Mouse (Mus musculus): ENCODE results near the gene Ubald2. TPM values are rescaled to one million over a fixed set of nuclear protein-coding genes. Genes with fewer than 3 reads are reported as not detected.

Gene Ubald2
- polyA plus RNA-seq, 1 experiment from 2014 or later: 60.2 TPM

DNA sequence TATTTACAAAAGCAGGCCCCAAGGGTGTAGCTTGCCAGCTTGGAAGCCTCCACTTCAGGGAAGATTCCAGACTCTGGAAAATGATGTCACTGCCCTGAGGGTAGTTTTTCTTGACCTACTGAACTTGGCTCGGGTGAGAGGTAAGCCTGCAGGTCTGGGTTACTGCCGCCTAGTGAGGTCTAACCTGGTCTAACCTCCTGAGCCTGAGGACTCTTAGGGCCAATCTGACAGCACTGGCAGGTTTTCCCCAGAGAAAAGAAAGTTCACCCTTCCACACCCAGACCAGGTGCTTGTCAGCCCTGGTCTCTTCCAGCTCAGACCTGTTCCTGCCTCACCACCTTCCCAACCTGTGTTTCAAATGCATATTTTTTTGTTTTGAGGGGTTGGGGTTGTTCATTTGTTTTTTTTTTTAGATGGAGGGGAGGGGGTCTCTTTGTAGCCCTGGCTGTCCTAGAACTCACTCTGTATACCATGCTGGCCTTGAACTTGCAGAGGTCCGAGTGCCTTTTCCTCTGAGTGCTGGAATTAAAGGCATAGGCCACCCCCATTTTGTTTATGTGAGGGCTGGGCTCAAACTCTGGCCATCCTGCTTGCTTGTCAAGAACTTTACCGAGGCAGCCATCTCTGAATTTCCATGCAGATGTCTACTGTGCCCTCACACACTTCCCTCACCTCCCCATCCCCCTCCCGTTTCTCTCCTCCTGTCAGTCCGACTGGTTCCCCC is 6.9 kb upstream of the Ubald2 start:
- no peak for ATAC-seq
- WGBS: 74% methylated on average over 6 of the region's 6 CpGs
- no peak for TF ChIP-seq CTCF (IDR thresholded peaks at IDR 0.05; ENCODE audit: low read depth)
- Histone ChIP-seq H3K4me1 (replicated peaks; ENCODE audit: control insufficient read depth, insufficient read depth, low read length) (peaks cover 5% of the 10 kb centered on the region; the same call in 1 of the 2 replicates), H3K27ac (ENCODE audit: low read depth, low read length) (peak overlapping the region; percentile 96; the same call in 1 of the 2 replicates), H3K27me3 (replicated peaks; ENCODE audit: control insufficient read depth, insufficient read depth, low read length) (no peaks in the 10 kb centered on the region), H3K4me2 (replicated peaks; ENCODE audit: low read depth) (no peak overlapping the region), H3K36me3 (ENCODE audit: control insufficient read depth, insufficient read depth) (no peaks in the 10 kb centered on the region), H3K4me3 (ENCODE audit: low read depth, low read length) (no peak overlapping the region), H3K9ac (ENCODE audit: low read depth, low read length) (no peak overlapping the region), H3K9me3 (ENCODE audit: control insufficient read depth) (no peaks in the 10 kb centered on the region)

- H3K4me3 ChIP-seq (ENCODE audit: low read depth, low read length): no peak overlapping the region
- H3K9me3 ChIP-seq (ENCODE audit: control insufficient read depth): no peaks in the 10 kb centered on the region
- WGBS: 18% methylated on average over 13 of the region's 13 CpGs
- H3K4me2 ChIP-seq (replicated peaks; ENCODE audit: low read depth): peak overlapping the region; percentile 22
- no peak for TF ChIP-seq CTCF (IDR thresholded peaks at IDR 0.05; ENCODE audit: low read depth)
- peak; percentile 81 for ATAC-seq
- no peaks in the 10 kb centered on the region for H3K27me3 ChIP-seq (replicated peaks; ENCODE audit: control insufficient read depth, insufficient read depth, low read length)
- peaks cover 5% of the 10 kb centered on the region; the same call in 1 of the 2 replicates for H3K4me1 ChIP-seq (replicated peaks; ENCODE audit: control insufficient read depth, insufficient read depth, low read length)
- H3K9ac ChIP-seq (ENCODE audit: low read depth, low read length): peak overlapping the region; percentile 45; the same call in 1 of the 2 replicates
- H3K36me3 ChIP-seq (ENCODE audit: control insufficient read depth, insufficient read depth): no peaks in the 10 kb centered on the region
- H3K27ac ChIP-seq (ENCODE audit: low read depth, low read length): peak overlapping the region; percentile 96
Observed at GRCm38 (mm10) chr11:116428872-116429859, 4.7 kb upstream of the Ubald2 start.

DNA sequence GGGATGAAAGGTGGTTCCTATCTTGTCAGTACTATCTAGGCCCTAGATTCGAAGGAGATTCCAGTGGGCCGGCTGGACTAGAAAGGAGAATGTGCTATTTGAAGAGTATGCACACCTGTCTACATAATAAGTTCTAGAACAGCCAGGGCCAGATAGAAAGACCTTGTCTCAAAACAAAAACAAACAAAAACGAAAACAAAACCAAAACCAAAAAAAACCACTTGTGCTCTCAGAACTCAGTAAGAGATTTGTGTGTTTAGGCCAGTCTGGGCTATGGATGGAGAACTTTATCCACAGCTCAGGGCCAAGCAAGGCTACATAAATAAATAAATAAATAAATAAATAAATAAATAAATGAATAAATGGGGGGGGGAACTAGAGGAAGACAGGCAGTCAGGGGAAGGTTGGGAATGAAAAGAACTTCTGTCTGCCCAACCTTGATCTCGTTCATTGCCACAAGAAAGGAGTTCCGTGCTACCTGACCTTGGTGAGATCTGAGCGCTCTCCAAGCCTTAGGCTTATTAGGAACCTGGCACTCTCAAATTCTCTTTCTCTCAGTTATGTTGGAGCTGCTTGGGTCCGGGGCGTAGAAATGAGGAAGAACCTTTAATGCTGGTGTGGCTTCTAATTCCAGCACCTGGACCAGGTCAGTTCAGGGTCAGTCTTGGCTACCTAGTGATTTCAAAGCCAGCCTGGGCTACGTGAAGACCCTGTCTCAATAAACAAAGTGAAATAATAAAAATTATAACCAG is 3.9 kb upstream of the Ubald2 start:
- Histone ChIP-seq H3K9ac (ENCODE audit: low read depth, low read length) (no peak overlapping the region), H3K9me3 (ENCODE audit: control insufficient read depth) (no peaks in the 10 kb centered on the region), H3K4me2 (replicated peaks; ENCODE audit: low read depth) (peak overlapping the region; percentile 44; the same call in 1 of the 2 replicates), H3K36me3 (ENCODE audit: control insufficient read depth, insufficient read depth) (no peaks in the 10 kb centered on the region), H3K27me3 (replicated peaks; ENCODE audit: control insufficient read depth, insufficient read depth, low read length) (no peaks in the 10 kb centered on the region), H3K27ac (ENCODE audit: low read depth, low read length) (peak overlapping the region; percentile 96), H3K4me1 (replicated peaks; ENCODE audit: control insufficient read depth, insufficient read depth, low read length) (peaks cover 2% of the 10 kb centered on the region; the same call in 1 of the 2 replicates), H3K4me3 (ENCODE audit: low read depth, low read length) (no peak overlapping the region)
- 44% methylated on average over 9 of the region's 9 CpGs for WGBS
- ATAC-seq: no peak
- TF ChIP-seq CTCF (IDR thresholded peaks at IDR 0.05; ENCODE audit: low read depth): no peak

DNA sequence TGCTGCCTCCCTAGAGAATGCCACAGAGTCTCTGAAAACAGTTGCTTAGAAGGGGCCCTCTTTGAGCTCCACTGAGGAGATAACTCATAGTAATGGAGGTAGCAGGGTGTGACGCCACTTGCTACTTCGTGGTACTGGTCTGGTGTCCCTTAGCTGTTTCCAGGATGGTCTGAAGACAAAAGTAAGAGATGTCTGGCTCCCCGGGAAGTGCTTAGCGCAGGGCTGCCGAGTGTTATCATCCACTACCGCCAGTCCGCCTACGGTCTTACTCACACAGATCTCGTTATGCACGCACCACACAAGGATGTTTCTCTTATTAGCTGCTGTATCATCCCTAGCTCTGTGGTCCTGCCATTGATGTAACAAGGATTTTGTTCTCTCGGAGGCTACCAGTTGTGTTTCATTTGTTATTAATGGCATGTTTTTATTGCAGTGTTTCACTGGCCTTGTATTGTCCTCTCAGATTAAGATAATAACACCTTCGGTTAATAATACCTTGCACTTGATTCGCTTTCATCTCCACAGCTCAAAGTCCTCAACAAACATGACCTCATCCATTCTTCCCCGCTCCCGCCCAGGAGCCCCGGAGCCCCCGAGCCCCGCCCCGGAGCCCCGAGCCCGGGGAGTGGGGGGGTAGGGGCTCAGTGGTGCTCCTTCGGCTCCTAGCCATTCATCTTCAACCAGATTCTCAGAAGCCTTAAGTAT is 3.0 kb upstream of the Ubald2 start:
- Histone ChIP-seq H3K4me2 (replicated peaks; ENCODE audit: low read depth) (peak overlapping the region; percentile 44), H3K36me3 (ENCODE audit: control insufficient read depth, insufficient read depth) (no peaks in the 10 kb centered on the region), H3K9me3 (ENCODE audit: control insufficient read depth) (no peaks in the 10 kb centered on the region), H3K9ac (ENCODE audit: low read depth, low read length) (peak overlapping the region; percentile 42), H3K4me1 (replicated peaks; ENCODE audit: control insufficient read depth, insufficient read depth, low read length) (peaks cover 2% of the 10 kb centered on the region), H3K27me3 (replicated peaks; ENCODE audit: control insufficient read depth, insufficient read depth, low read length) (no peaks in the 10 kb centered on the region), H3K4me3 (ENCODE audit: low read depth, low read length) (0 out of 2 replicates have a peak overlapping the region, but pooled peaks have one; percentile 2), H3K27ac (ENCODE audit: low read depth, low read length) (peak overlapping the region; percentile 96)
- ATAC-seq: peak; percentile 14
- WGBS: 16% methylated on average over 22 of the region's 22 CpGs
- no peak for TF ChIP-seq CTCF (IDR thresholded peaks at IDR 0.05; ENCODE audit: low read depth)

DNA sequence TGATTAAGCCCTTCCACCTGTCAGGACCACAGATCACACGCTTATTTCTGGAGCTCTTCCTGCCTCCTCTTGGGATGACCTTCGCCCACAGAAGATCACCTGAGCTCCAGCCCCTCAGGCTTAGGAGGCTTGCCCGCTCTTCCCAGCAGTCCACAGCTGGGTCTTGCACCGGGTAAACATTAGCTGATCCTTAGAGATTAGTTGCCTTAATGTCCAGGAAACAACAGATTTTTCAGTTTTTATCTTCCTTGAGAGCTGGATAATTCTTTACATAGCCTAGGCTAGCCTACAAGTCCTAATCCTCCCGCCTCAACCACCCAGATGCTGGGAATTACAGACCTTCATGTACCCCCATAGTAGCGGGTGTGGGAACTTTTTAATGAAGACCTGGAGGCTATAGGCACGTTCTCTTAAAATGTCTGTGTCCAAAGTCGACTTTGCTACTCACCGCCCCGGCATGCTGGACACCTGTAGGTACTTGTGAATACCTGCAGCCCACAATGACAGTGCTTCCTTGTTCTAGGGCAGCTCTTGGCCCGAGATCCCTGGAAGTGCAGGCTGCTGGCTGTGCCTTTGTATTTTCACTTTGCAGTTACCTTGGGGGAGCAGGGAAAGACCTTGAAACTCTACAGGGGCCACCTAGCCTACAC is 2.3 kb upstream of the Ubald2 start:
- Histone ChIP-seq H3K36me3 (ENCODE audit: control insufficient read depth, insufficient read depth) (no peaks in the 10 kb centered on the region), H3K27ac (ENCODE audit: low read depth, low read length) (peak overlapping the region; percentile 96), H3K4me2 (replicated peaks; ENCODE audit: low read depth) (peak overlapping the region; percentile 44), H3K4me3 (ENCODE audit: low read depth, low read length) (0 out of 2 replicates have a peak overlapping the region, but pooled peaks have one; percentile 2), H3K27me3 (replicated peaks; ENCODE audit: control insufficient read depth, insufficient read depth, low read length) (no peaks in the 10 kb centered on the region), H3K9ac (ENCODE audit: low read depth, low read length) (peak overlapping the region; percentile 42), H3K9me3 (ENCODE audit: control insufficient read depth) (no peaks in the 10 kb centered on the region), H3K4me1 (replicated peaks; ENCODE audit: control insufficient read depth, insufficient read depth, low read length) (peaks cover 9% of the 10 kb centered on the region)
- ATAC-seq: peak; percentile 48
- WGBS: 21% methylated on average over 11 of the region's 11 CpGs
- no peak for TF ChIP-seq CTCF (IDR thresholded peaks at IDR 0.05; ENCODE audit: low read depth)
